ENCODE assay signal across 10 mouse cellular contexts in genomic region chr7:59230768-59231167, GRCm38 (mm10). TPM values are rescaled to one million over a fixed set of nuclear protein-coding genes. Genes with fewer than 3 reads are reported as not detected.
A peak's percentile ranks its signal among the peaks of the same experiment; 100 is the strongest.
DNase-seq lines count a peak whose midpoint lies in the region; ATAC-seq and TF ChIP-seq lines count a peak whose summit lies in the region.
"Had no signal": no experiment of that assay in that cellular context is flagged by ENCODE, and none has a peak within 500 bp of the region (broad histone marks: within the 10 kb centered on the region; RNA-seq: fewer than 3 reads in every experiment).

No protein-coding gene starts in this region.

- no peaks in the 10 kb centered on the region for H3K9me3 ChIP-seq in heart, embryonic 15.5 days (replicated peaks)
- no peaks in the 10 kb centered on the region for H3K9me3 ChIP-seq in hindbrain, embryonic 13.5 days
- H3K9me3 ChIP-seq in midbrain, embryonic 10.5 days (replicated peaks): no peaks in the 10 kb centered on the region

- no peak for DNase-seq in heart, postnatal 10 days
- DNase-seq in midbrain, embryonic 10.5 days (ENCODE audit: low spot score): no peak
- no peak for DNase-seq in layer of hippocampus, postnatal 14 days (ENCODE audit: low spot score in 2 of 2)
- no peak for DNase-seq in adrenal gland, adult 8-10 months
- no peak for DNase-seq in adrenal gland, adult 18-20 months (ENCODE audit: low spot score in 2 of 2)
- DNase-seq: kidney, postnatal 14 days; thymus, postnatal 36 days had no signal

- H3K27me3 ChIP-seq in heart, embryonic 15.5 days: no peaks in the 10 kb centered on the region
- H3K27me3 ChIP-seq in hindbrain, embryonic 13.5 days: no peaks in the 10 kb centered on the region
- no peaks in the 10 kb centered on the region for H3K27me3 ChIP-seq in midbrain, embryonic 10.5 days (ENCODE audit: low read depth, poor library complexity, severe bottlenecking)

- no peak for TF ChIP-seq POLR2A in cortical plate, adult 2 months (IDR thresholded peaks at IDR 0.05; ENCODE audit: extremely low read depth, insufficient read depth, low read length)

- H3K4me3 ChIP-seq in heart, embryonic 15.5 days: no peak overlapping the region; the same call in 1 of the 2 replicates
- peak overlapping the region; percentile 56; the same call in 1 of the 2 replicates for H3K4me3 ChIP-seq in cortical plate, adult 2 months (ENCODE audit: insufficient read depth, low read length)
- peak overlapping the region; percentile 98 for H3K4me3 ChIP-seq in hindbrain, embryonic 13.5 days
- H3K4me3 ChIP-seq in midbrain, embryonic 10.5 days: peak overlapping the region; percentile 98

- no peak for TF ChIP-seq CTCF in cortical plate, adult 2 months (IDR thresholded peaks at IDR 0.05; ENCODE audit: extremely low read depth, insufficient read depth, low read length)

- no peak for ATAC-seq in heart, embryonic 15.5 days (replicated peaks; ENCODE audit: insufficient number of reproducible peaks, insufficient read depth, low FRiP score, low read depth)
- ATAC-seq in hindbrain, embryonic 13.5 days (ENCODE audit: low FRiP score): no peak

- H3K4me2 ChIP-seq in heart, embryonic 15.5 days: peak overlapping the region; percentile 69
- H3K4me2 ChIP-seq in hindbrain, embryonic 13.5 days: peak overlapping the region; percentile 67

- no peak overlapping the region for H3K27ac ChIP-seq in heart, embryonic 15.5 days
- no peak overlapping the region for H3K27ac ChIP-seq in cortical plate, adult 2 months (ENCODE audit: insufficient read depth, low read length)
- H3K27ac ChIP-seq in hindbrain, embryonic 13.5 days: no peak overlapping the region
- no peak overlapping the region for H3K27ac ChIP-seq in midbrain, embryonic 10.5 days (replicated peaks)

- no peak overlapping the region for H3K9ac ChIP-seq in heart, embryonic 15.5 days
- peak overlapping the region; percentile 58; the same call in 1 of the 2 replicates for H3K9ac ChIP-seq in hindbrain, embryonic 13.5 days

- peaks cover 14% of the 10 kb centered on the region for H3K4me1 ChIP-seq in heart, embryonic 15.5 days (replicated peaks)
- H3K4me1 ChIP-seq in cortical plate, adult 2 months (ENCODE audit: control insufficient read depth, insufficient read depth, low read length): no peaks in the 10 kb centered on the region
- peaks cover 14% of the 10 kb centered on the region for H3K4me1 ChIP-seq in hindbrain, embryonic 13.5 days (replicated peaks)
- H3K4me1 ChIP-seq in midbrain, embryonic 10.5 days: peaks cover 26% of the 10 kb centered on the region

- intact Hi-C loops in heart, postnatal 10 days (cut with DNase I): no loop called here

- no peaks in the 10 kb centered on the region for H3K36me3 ChIP-seq in heart, embryonic 15.5 days
- H3K36me3 ChIP-seq in hindbrain, embryonic 13.5 days: no peaks in the 10 kb centered on the region
- no peaks in the 10 kb centered on the region for H3K36me3 ChIP-seq in midbrain, embryonic 10.5 days

- 60% methylated on average over 5 of the region's 5 CpGs for WGBS in heart, embryonic 15.5 days
- 54% methylated on average over 5 of the region's 5 CpGs for WGBS in hindbrain, embryonic 13.5 days
- 79% methylated on average over 5 of the region's 5 CpGs for WGBS in midbrain, embryonic 10.5 days

RNA-seq across cellular contexts. Expression of gene Ube3a, which starts 2.2 kb away (rescaled TPM):
- polyA plus RNA-seq in heart, embryonic 15.5 days (2015; fragmentation: Nextera tagmentation; extraction: Ambion mirVana): 101 and 121 TPM in 2 replicates
- total RNA-seq in heart, postnatal 10 days (2021): 100 to 1,000 TPM; 128 to 149 TPM
- 26.4 and 27.1 TPM in 2 replicates for polyA plus RNA-seq in cortical plate, adult 2 months (2012; rRNA removed)
- polyA plus RNA-seq in hindbrain, embryonic 13.5 days (2015; fragmentation: Nextera tagmentation; extraction: Ambion mirVana): 190 and 192 TPM in 2 replicates
- polyA plus RNA-seq in midbrain, embryonic 10.5 days (2016; fragmentation: Nextera tagmentation; extraction: Ambion mirVana): 106 and 114 TPM in 2 replicates
- total RNA-seq in layer of hippocampus, postnatal 14 days (2021): 100 to 1,000 TPM; 130 to 138 TPM
- 100 to 1,000 TPM; 132 to 172 (median 156) TPM for total RNA-seq in adrenal gland, adult 8-10 months (2022)
- 100 to 1,000 TPM; 149 to 181 TPM for total RNA-seq in adrenal gland, adult 18-20 months (2021)
